Mouse (Mus musculus) hindbrain, embryonic 11.5 days (tissue): ENCODE data around the gene Ethe1. TPM values are rescaled to one million over a fixed set of nuclear protein-coding genes. Genes with fewer than 3 reads are reported as not detected.

Experiments
- ATAC-seq: fragments of 200-750 bp; cut with Nextera tagmentation; 2 replicates; pipeline ENCODE4 v1.8.0; 2017; ENCODE audit warnings: mild to moderate bottlenecking, moderate TSS enrichment, moderate library complexity; ENCODE audit not compliant: low FRiP score
- DNase-seq: peaks from one replicate; pipeline ENCODE4 v3.0.0-alpha.2; 2015; ENCODE audit warnings: low spot score
- H3K27ac ChIP-seq: fragments of 300-500 bp; sonication (generic); 2 replicates; pipeline ENCODE4 v1.5.1; 2014; ENCODE audit warnings: mild to moderate bottlenecking, low read depth, low read length
- H3K27me3 ChIP-seq: fragments of 300-500 bp; sonication (generic); 2 replicates; pipeline ENCODE4 v1.6.1; 2014; ENCODE audit warnings: mild to moderate bottlenecking, low read length, moderate library complexity, mixed read lengths; ENCODE audit not compliant: control insufficient read depth, insufficient read depth
- H3K36me3 ChIP-seq: fragments of 300-500 bp; sonication (generic); 2 replicates; pipeline ENCODE4 v1.6.1; 2014; ENCODE audit warnings: mild to moderate bottlenecking, low read length, moderate library complexity, mixed read lengths; ENCODE audit not compliant: control insufficient read depth, insufficient read depth
- H3K4me1 ChIP-seq: fragments of 300-500 bp; sonication (generic); replicated peaks from 2 replicates; pipeline ENCODE4 v1.6.1; 2014; ENCODE audit warnings: low read length, mixed read lengths; ENCODE audit not compliant: control insufficient read depth, insufficient read depth
- H3K4me2 ChIP-seq: fragments of 300-500 bp; sonication (generic); replicated peaks from 2 replicates; pipeline ENCODE4 v1.6.1; 2014; ENCODE audit warnings: mild to moderate bottlenecking, low read depth, low read length
- H3K4me3 ChIP-seq: fragments of 300-500 bp; sonication (generic); 2 replicates; pipeline ENCODE4 v1.5.1; 2014; ENCODE audit warnings: low read depth, low read length
- H3K9ac ChIP-seq: fragments of 300-500 bp; sonication (generic); 2 replicates; pipeline ENCODE4 v1.6.1; 2014; ENCODE audit warnings: low read depth, low read length
- H3K9me3 ChIP-seq: fragments of 300-500 bp; sonication (generic); 2 replicates; pipeline ENCODE4 v1.6.1; 2016; ENCODE audit warnings: low read length; ENCODE audit not compliant: control insufficient read depth
- WGBS: fragments of 180-500 bp; shearing (Covaris S2); extraction: QIAGEN DNeasy Blood & Tissue Kit; methylation state at CpG from one replicate; pipeline ENCODE4 v1.1.7; 2014; 5-methylcytosine and 5-hydroxymethylcytosine counted together
- polyA plus RNA-seq: library from polyadenylated mRNA; unstranded; fragments of >200 nt; fragmentation: Nextera tagmentation; extraction: Ambion mirVana; gene quantifications from 2 replicates; pipeline ENCODE4 v1.2.1, GENCODE M21; 2014

Gene Ethe1
- polyA plus RNA-seq, 1 experiment from 2014 or later = 19.8 TPM

DNA sequence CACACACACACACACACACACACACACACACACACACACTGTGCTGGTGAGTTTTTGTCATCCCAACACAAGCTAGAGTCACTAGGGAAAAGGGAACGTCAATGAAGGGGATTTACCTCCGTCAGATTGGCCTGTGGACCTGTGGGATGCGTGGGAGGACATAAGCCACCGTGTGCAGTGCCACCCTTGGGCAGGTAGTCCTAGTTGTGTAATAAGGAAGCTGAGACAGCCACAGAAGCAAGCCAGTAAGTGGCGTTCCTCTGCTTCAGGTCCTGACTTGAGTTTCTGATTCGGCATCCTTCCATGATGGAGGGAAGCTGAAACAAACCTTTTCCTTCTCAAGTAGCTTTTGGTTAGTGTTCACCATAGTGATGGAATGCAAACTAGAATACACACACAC, 57.1 kb downstream of the Ethe1 start:
- no peak overlapping the region for H3K27ac ChIP-seq

DNA sequence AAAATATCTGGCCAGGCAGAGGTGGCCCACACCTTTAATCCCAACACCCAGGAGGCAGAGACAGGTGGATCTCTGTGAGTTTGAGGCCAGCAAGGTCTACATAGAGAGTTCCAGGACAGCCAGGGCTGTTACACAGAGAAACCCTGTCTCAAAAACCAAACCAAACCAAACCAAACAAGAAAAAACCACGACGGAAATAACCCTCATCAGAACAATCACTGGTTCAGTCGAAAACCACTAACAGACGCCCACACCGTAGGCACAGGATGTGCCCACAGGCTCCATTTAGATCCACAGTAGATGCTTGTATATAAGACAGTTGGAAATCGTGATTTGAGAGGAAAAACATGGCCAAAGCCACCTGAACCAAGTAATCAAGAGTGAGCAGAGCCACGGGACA, 57.7 kb downstream of the Ethe1 start:
- peaks cover 7% of the 10 kb centered on the region for H3K27me3 ChIP-seq
- H3K27ac ChIP-seq = no peak overlapping the region
- no peak overlapping the region for H3K4me3 ChIP-seq
- no peaks in the 10 kb centered on the region for H3K9me3 ChIP-seq
- no peaks in the 10 kb centered on the region for H3K4me1 ChIP-seq
- no peaks in the 10 kb centered on the region for H3K36me3 ChIP-seq
- 78% methylated on average over 7 of the region's 7 CpGs for WGBS
- ATAC-seq (no peak), DNase-seq (no peak)
- H3K9ac ChIP-seq = no peak overlapping the region
- no peak overlapping the region for H3K4me2 ChIP-seq

More for the DNA sequence above, 57.1 kb downstream of the Ethe1 start:
- Histone ChIP-seq H3K36me3 (no peaks in the 10 kb centered on the region), H3K4me2 (no peak overlapping the region), H3K9me3 (no peaks in the 10 kb centered on the region), H3K4me1 (no peaks in the 10 kb centered on the region), H3K27me3 (peaks cover 11% of the 10 kb centered on the region), H3K9ac (no peak overlapping the region), H3K4me3 (no peak overlapping the region)
- ATAC-seq = no peak
- whole genome bisulfite sequencing = 83% methylated on average over 6 of the region's 6 CpGs
- DNase-seq = no peak

DNA sequence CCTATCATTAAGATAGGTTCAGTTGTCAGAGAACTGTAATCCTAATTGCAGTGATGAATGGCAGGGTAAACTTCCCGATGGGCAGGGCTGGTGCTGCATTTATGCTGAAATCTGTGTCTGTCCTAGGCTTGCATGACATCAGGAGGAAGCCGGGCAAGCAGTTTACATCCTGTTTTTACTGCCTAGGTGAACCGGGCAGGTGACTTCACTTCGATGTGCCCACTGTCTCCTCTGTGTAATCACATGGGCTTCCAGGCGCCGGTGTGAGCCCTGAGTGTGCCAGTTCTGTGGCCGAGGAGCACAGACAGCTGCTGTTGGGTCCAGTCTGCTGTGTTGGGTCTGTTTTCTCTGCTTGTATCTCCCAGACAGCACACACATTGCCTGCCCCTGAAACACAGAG, 59.1 kb downstream of the Ethe1 start:
- DNase-seq (no peak), ATAC-seq (no peak)
- 84% methylated on average over 7 of the region's 7 CpGs for WGBS
- Histone ChIP-seq H3K9me3 (no peaks in the 10 kb centered on the region), H3K36me3 (no peaks in the 10 kb centered on the region), H3K4me3 (no peak overlapping the region), H3K4me2 (no peak overlapping the region), H3K9ac (no peak overlapping the region), H3K27ac (no peak overlapping the region), H3K27me3 (no peaks in the 10 kb centered on the region), H3K4me1 (no peaks in the 10 kb centered on the region)

DNA sequence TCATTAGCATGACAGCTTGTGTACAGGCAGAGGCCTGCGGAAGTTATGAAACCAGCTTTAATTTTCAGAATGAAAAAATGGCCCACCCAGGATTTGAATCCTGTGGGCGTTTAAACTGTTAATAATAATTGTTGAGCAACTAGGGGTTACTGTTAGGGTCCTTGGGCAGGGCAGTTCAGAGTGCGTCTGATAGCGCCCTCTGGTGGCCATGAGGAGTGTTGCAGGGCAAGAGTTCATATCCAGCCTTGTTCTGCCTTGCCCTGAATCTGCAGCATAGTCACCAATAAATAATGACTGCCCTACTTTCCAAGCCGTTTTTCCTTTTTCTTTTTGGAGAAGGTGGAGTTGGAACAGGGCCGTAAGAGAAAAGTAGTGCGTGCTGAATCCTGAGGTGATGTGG, 66.3 kb downstream of the Ethe1 start:
- no peaks in the 10 kb centered on the region for H3K27me3 ChIP-seq
- H3K4me1 ChIP-seq = no peaks in the 10 kb centered on the region
- DNase-seq = peak; percentile 81
- H3K4me3 ChIP-seq = no peak overlapping the region
- no peak overlapping the region for H3K4me2 ChIP-seq
- no peak overlapping the region for H3K27ac ChIP-seq
- H3K9ac ChIP-seq = no peak overlapping the region
- H3K36me3 ChIP-seq = no peaks in the 10 kb centered on the region
- H3K9me3 ChIP-seq = no peaks in the 10 kb centered on the region
- WGBS = 22% methylated on average over 7 of the region's 7 CpGs
- no peak for ATAC-seq

Other genes with a start within 250 kb of the Ethe1 start
- not detected in 2 replicates for gene Lypd5, start 238.3 kb upstream of the Ethe1 start, polyA plus RNA-seq
- 2.4 and 3.5 TPM in 2 replicates for gene Kcnn4, start 217.3 kb upstream of the Ethe1 start, polyA plus RNA-seq
- 18.4 and 21.3 TPM in 2 replicates for gene Smg9, start 187.9 kb upstream of the Ethe1 start, polyA plus RNA-seq
- gene Irgc1, start 135.2 kb upstream of the Ethe1 start, polyA plus RNA-seq = not detected in 2 replicates
- gene Plaur, start 125.1 kb upstream of the Ethe1 start, polyA plus RNA-seq = 1.7 and 2.1 TPM in 2 replicates
- 8.8 and 12.6 TPM in 2 replicates for gene Cadm4, start 105.5 kb upstream of the Ethe1 start, polyA plus RNA-seq
- 82.4 and 87.7 TPM in 2 replicates for gene Zfp428, start 80.5 kb upstream of the Ethe1 start, polyA plus RNA-seq
- 0.59 and 0.90 TPM in 2 replicates for gene AC161166.1, start 75.1 kb upstream of the Ethe1 start, polyA plus RNA-seq
- gene Irgq, start 56.9 kb upstream of the Ethe1 start, polyA plus RNA-seq = 12.8 and 14.2 TPM in 2 replicates
- gene Pinlyp, start 41.4 kb upstream of the Ethe1 start, polyA plus RNA-seq = 0.28 TPM in 1 of 2 replicates, not detected in the other
- gene Xrcc1, start 41.3 kb upstream of the Ethe1 start, polyA plus RNA-seq = 78.0 and 94.5 TPM in 2 replicates
- 0.93 and 1.2 TPM in 2 replicates for gene Zfp575, start 98 bp downstream of the Ethe1 start, polyA plus RNA-seq
- gene Phldb3, start 23.2 kb downstream of the Ethe1 start, polyA plus RNA-seq = 0.09 TPM in 1 of 2 replicates, not detected in the other
- 0.73 and 1.6 TPM in 2 replicates for gene Lypd3, start 49.0 kb downstream of the Ethe1 start, polyA plus RNA-seq
- gene Tex101, start 89.1 kb downstream of the Ethe1 start, polyA plus RNA-seq = not detected in 2 replicates
- not detected in 2 replicates for gene BC049730, start 121.7 kb downstream of the Ethe1 start, polyA plus RNA-seq
- gene Gm4763, start 139.4 kb downstream of the Ethe1 start, polyA plus RNA-seq = not detected in 2 replicates
- gene Cd177, start 172.8 kb downstream of the Ethe1 start, polyA plus RNA-seq = not detected in 2 replicates
- gene Ceacam10, start 189.7 kb downstream of the Ethe1 start, polyA plus RNA-seq = not detected in 2 replicates